Mouse (Mus musculus) MEL (cell line): ENCODE results near the gene Gm4181. TPM values are rescaled to one million over a fixed set of nuclear protein-coding genes. Genes with fewer than 3 reads are reported as not detected.
"Not testable (repeated sequence)": the region's sequence is repeated elsewhere in the genome, so short reads cannot be mapped to it uniquely, and the experiment has no call there.

Experiments used
- DNase-seq: peaks from one replicate; pipeline ENCODE4 v3.0.0; 2011; ENCODE audit warnings: low read depth, low spot score
- H3K27ac ChIP-seq: 2 replicates; pipeline ENCODE4 v1.5.1; 2012; ENCODE audit warnings: low read depth, mild to moderate bottlenecking, control low read depth, low read length, moderate library complexity; ENCODE audit not compliant: control insufficient read depth
- H3K27me3 ChIP-seq, 2 experiments: fragments of 150-350 bp in 1 of 2; sonication (generic) in 1 of 2; 2 replicates each; pipeline ENCODE4 v1.6.1; 2012; ENCODE audit warnings: low read length in 2 of 2, mild to moderate bottlenecking in 2 of 2, improper control_type of control experiment in 1 of 2, moderate library complexity in 1 of 2; ENCODE audit not compliant: insufficient read depth in 2 of 2, control insufficient read depth in 1 of 2
- H3K36me3 ChIP-seq, 2 experiments: 2 replicates each; pipeline ENCODE4 v1.6.1; 2012 to 2014; ENCODE audit warnings: low read length in 2 of 2, improper control_type of control experiment in 1 of 2, inconsistent platforms in 1 of 2, mild to moderate bottlenecking in 1 of 2; ENCODE audit not compliant: insufficient read depth in 2 of 2, control insufficient read depth in 1 of 2
- H3K4me1 ChIP-seq, 2 experiments: fragments of 150-350 bp in 1 of 2; sonication (generic) in 1 of 2; 2 replicates each; pipeline ENCODE4 v1.6.1; 2012; ENCODE audit warnings: low read length in 2 of 2, improper control_type of control experiment in 1 of 2, mild to moderate bottlenecking in 1 of 2; ENCODE audit not compliant: insufficient read depth in 2 of 2, control insufficient read depth in 1 of 2
- H3K4me3 ChIP-seq, 2 experiments: fragments of 150-350 bp in 1 of 2; sonication (generic) in 1 of 2; 2 replicates each; pipeline ENCODE4 v1.5.1; 2012; ENCODE audit warnings: low read depth in 2 of 2, low read length in 2 of 2, mild to moderate bottlenecking in 2 of 2, moderate library complexity in 2 of 2, control low read depth in 1 of 2, improper control_type of control experiment in 1 of 2; ENCODE audit not compliant: control insufficient read depth in 1 of 2, insufficient read depth in 1 of 2
- H3K79me2 ChIP-seq: 2 replicates; pipeline ENCODE4 v1.6.1; 2012; ENCODE audit warnings: mild to moderate bottlenecking, low read length, moderate library complexity; ENCODE audit not compliant: control insufficient read depth, poor library complexity, insufficient read depth
- H3K9ac ChIP-seq: 2 replicates; pipeline ENCODE4 v1.6.1; 2012; ENCODE audit warnings: low read depth, mild to moderate bottlenecking, control low read depth, low read length, moderate library complexity; ENCODE audit not compliant: control insufficient read depth, poor library complexity, severe bottlenecking
- H3K9me3 ChIP-seq: fragments of 150-350 bp; sonication (generic); replicated peaks from 2 replicates; pipeline ENCODE4 v1.6.1; 2012; ENCODE audit warnings: mild to moderate bottlenecking, low read length, improper control_type of control experiment, moderate library complexity; ENCODE audit not compliant: insufficient read depth
- CHD2 ChIP-seq: IDR thresholded peaks from 2 replicates; pipeline ENCODE4 v1.6.1; 2011; ENCODE audit warnings: low read length, improper control_type of control experiment
- CTCF ChIP-seq, 3 experiments: IDR thresholded peaks in 2 of 3; conservative IDR thresholded peaks in 1 of 3; 2 replicates each; pipeline ENCODE4 v1.5.1; 2011 to 2012; ENCODE audit warnings: low read length in 3 of 3, low read depth in 2 of 3, mild to moderate bottlenecking in 2 of 3, improper control_type of control experiment in 1 of 3, inconsistent platforms in 1 of 3, mixed read lengths in 1 of 3, moderate library complexity in 1 of 3; ENCODE audit not compliant: control insufficient read depth in 1 of 3, insufficient read depth in 1 of 3, poor library complexity in 1 of 3, severe bottlenecking in 1 of 3
- ELF1 ChIP-seq: IDR thresholded peaks from 2 replicates; pipeline ENCODE4 v1.6.1; 2014; ENCODE audit warnings: low read depth, mild to moderate bottlenecking, inconsistent platforms, low read length, improper control_type of control experiment, moderate library complexity
- GABPA ChIP-seq: IDR thresholded peaks from 2 replicates; pipeline ENCODE4 v1.6.1; 2012; ENCODE audit warnings: low read depth, mild to moderate bottlenecking, inconsistent platforms, low read length, improper control_type of control experiment, moderate library complexity
- GATA1 ChIP-seq: IDR thresholded peaks from 2 replicates; pipeline ENCODE4 v1.6.1; 2011; ENCODE audit warnings: low read depth, low read length, improper control_type of control experiment
- MAZ ChIP-seq: IDR thresholded peaks from 2 replicates; pipeline ENCODE4 v1.6.1; 2012; ENCODE audit warnings: low read depth, mild to moderate bottlenecking, inconsistent platforms, low read length, improper control_type of control experiment
- MXI1 ChIP-seq: IDR thresholded peaks from 2 replicates; pipeline ENCODE4 v1.6.1; 2011; ENCODE audit warnings: mild to moderate bottlenecking, low read depth, low read length, improper control_type of control experiment
- MYC ChIP-seq: IDR thresholded peaks from 2 replicates; pipeline ENCODE4 v1.6.1; 2011; ENCODE audit warnings: low read depth, mild to moderate bottlenecking, low read length, improper control_type of control experiment, moderate library complexity
- POLR2A ChIP-seq, 2 experiments: IDR thresholded peaks; 2 replicates each; pipeline ENCODE4 v1.6.1; 2011 to 2012; ENCODE audit warnings: low read length in 2 of 2, mild to moderate bottlenecking in 2 of 2, control low read depth in 1 of 2, improper control_type of control experiment in 1 of 2, low read depth in 1 of 2, moderate library complexity in 1 of 2; ENCODE audit not compliant: control insufficient read depth in 1 of 2, insufficient read depth in 1 of 2, poor library complexity in 1 of 2
- POLR2AphosphoS2 ChIP-seq: IDR thresholded peaks from 2 replicates; pipeline ENCODE4 v1.6.1; 2011; ENCODE audit warnings: low read length, improper control_type of control experiment
- POLR2AphosphoS5 ChIP-seq: IDR thresholded peaks from 2 replicates; pipeline ENCODE4 v1.6.1; 2012; ENCODE audit warnings: low read depth, borderline replicate concordance, mild to moderate bottlenecking, inconsistent platforms, low read length, moderate library complexity, mixed read lengths
- SIN3A ChIP-seq: IDR thresholded peaks from 2 replicates; pipeline ENCODE4 v1.6.1; 2012; ENCODE audit warnings: low read length, improper control_type of control experiment, inconsistent platforms
- TAL1 ChIP-seq: IDR thresholded peaks from 2 replicates; pipeline ENCODE4 v1.6.1; 2012; ENCODE audit warnings: mild to moderate bottlenecking, inconsistent platforms, low read length, moderate library complexity, mixed read lengths
- TBP ChIP-seq: IDR thresholded peaks from 2 replicates; pipeline ENCODE4 v1.8.0; 2011; ENCODE audit warnings: low read depth, low read length, improper control_type of control experiment
- TCF12 ChIP-seq: IDR thresholded peaks from 2 replicates; pipeline ENCODE4 v1.6.1; 2014; ENCODE audit warnings: low read depth, mild to moderate bottlenecking, inconsistent platforms, low read length, improper control_type of control experiment, moderate library complexity
- USF2 ChIP-seq, 2 experiments: IDR thresholded peaks; 2 replicates each; pipeline ENCODE4 v1.6.1; 2011 to 2012; ENCODE audit warnings: improper control_type of control experiment in 2 of 2, low read length in 2 of 2, borderline replicate concordance in 1 of 2, inconsistent platforms in 1 of 2, low read depth in 1 of 2, mild to moderate bottlenecking in 1 of 2; ENCODE audit not compliant: insufficient read depth in 1 of 2
- ZC3H11A ChIP-seq: IDR thresholded peaks from 2 replicates; pipeline ENCODE4 v1.6.1; 2012; ENCODE audit warnings: low read depth, mild to moderate bottlenecking, inconsistent platforms, low read length, improper control_type of control experiment
- ZKSCAN1 ChIP-seq: IDR thresholded peaks from 2 replicates; pipeline ENCODE4 v1.6.1; 2012; ENCODE audit warnings: low read depth, mild to moderate bottlenecking, inconsistent platforms, low read length, improper control_type of control experiment, moderate library complexity
- ZMIZ1 ChIP-seq: IDR thresholded peaks from 2 replicates; pipeline ENCODE4 v1.6.1; 2012; ENCODE audit warnings: low read depth, mild to moderate bottlenecking, inconsistent platforms, low read length, improper control_type of control experiment, moderate library complexity
- ZNF384 ChIP-seq: IDR thresholded peaks from 2 replicates; pipeline ENCODE4 v1.6.1; 2012; ENCODE audit warnings: low read depth, mild to moderate bottlenecking, inconsistent platforms, low read length, improper control_type of control experiment
- polyA plus RNA-seq, 2 experiments: library from polyadenylated mRNA; stranded (reverse) in 1 of 2; unstranded in 1 of 2; fragments of >175 nt in 1 of 2; fragments of >200 nt in 1 of 2; gene quantifications; 2 replicates each; pipeline versions ENCODE4 v1.2.1 to v1.2.4; 2012; ENCODE audit warnings: low replicate concordance in 2 of 2, low read depth in 1 of 2; ENCODE audit not compliant: insufficient read length in 2 of 2, insufficient read depth in 1 of 2, missing spikeins in 1 of 2
- total RNA-seq: library from RNA; depleted of rRNA; stranded (reverse); fragments of 300-350 nt; gene quantifications from 2 replicates; pipeline ENCODE4 v1.2.3, GENCODE M21; 2012; rRNA removed

Gene Gm4181
- total RNA-seq (not detected in 2 replicates), polyA plus RNA-seq (not detected)

GRCm38 (mm10) chr14:51635566-51635965 lies at the start of gene Gm4181:
Gene Gm4181, minus strand, starts transcription at chr14:51635666.
- not testable (repeated sequence) for DNase-seq, H3K9me3 ChIP-seq, H3K27me3 ChIP-seq, H3K79me2 ChIP-seq, H3K4me1 ChIP-seq, H3K27ac ChIP-seq, H3K36me3 ChIP-seq, H3K9ac ChIP-seq, H3K4me3 ChIP-seq

DNA sequence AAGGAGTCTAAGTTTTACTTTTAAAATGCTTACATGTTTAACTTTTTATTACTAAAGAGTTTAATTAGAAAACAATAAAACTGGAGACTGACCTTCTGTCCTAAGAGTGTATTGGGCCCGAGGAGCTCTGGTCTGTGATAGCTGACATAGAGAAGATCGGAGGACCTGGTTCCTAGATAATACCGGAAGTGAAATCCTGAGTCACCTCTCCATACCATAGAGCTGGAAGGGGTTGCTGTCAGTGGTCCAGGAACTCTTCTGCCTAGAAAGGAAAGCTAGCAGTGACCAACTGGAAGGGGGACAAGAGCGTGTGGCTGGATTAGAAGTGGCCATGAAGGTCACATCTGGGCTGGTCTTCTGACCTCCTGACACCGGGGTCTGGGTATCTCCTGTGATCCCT lies 41.8 kb upstream of the Gm4181 start:
- Histone ChIP-seq H3K79me2 (no peaks in the 10 kb centered on the region), H3K9me3 (no peaks in the 10 kb centered on the region), H3K4me1 (no peaks in the 10 kb centered on the region), H3K36me3 (no peaks in the 10 kb centered on the region)
- no peak for TF ChIP-seq MAZ
- no peak for TF ChIP-seq ZMIZ1
- TF ChIP-seq ZC3H11A, result no peak
- TF ChIP-seq ZKSCAN1, result no peak
- no peak for TF ChIP-seq CTCF (IDR thresholded peaks at IDR 0.05 in 2 of 3, conservative IDR thresholded peaks at IDR 0.05 in 1 of 3; ENCODE audit: control insufficient read depth in 1 of 3, insufficient read depth in 1 of 3, low read depth in 2 of 3, low read length in 3 of 3, poor library complexity in 1 of 3, severe bottlenecking in 1 of 3)
- no peak for TF ChIP-seq USF2 (IDR thresholded peaks at IDR 0.05; ENCODE audit: borderline replicate concordance in 1 of 2, insufficient read depth in 1 of 2, low read depth in 1 of 2, low read length in 2 of 2)
- TF ChIP-seq MXI1, result no peak
- no peak for TF ChIP-seq POLR2A (IDR thresholded peaks at IDR 0.05; ENCODE audit: control insufficient read depth in 1 of 2, insufficient read depth in 1 of 2, low read depth in 1 of 2, low read length in 2 of 2, poor library complexity in 1 of 2)
- TF ChIP-seq ZNF384, result no peak
- no peak for TF ChIP-seq ELF1
- no peak for TF ChIP-seq TAL1
- no peak for TF ChIP-seq SIN3A
- no peak for TF ChIP-seq GATA1
- TF ChIP-seq TBP, result no peak
- no peak for TF ChIP-seq MYC
- TF ChIP-seq CHD2, result no peak
- TF ChIP-seq TCF12, result no peak
- TF ChIP-seq POLR2AphosphoS2, result no peak
- TF ChIP-seq POLR2AphosphoS5, result no peak
- no peak for TF ChIP-seq GABPA
- TF ChIP-seq, all 39 proteins: peak for 0
- H3K27ac ChIP-seq, result no peak overlapping the region
- no peak overlapping the region for H3K4me3 ChIP-seq
- H3K27me3 ChIP-seq, result no peaks in the 10 kb centered on the region
- H3K9ac ChIP-seq, result no peak overlapping the region
- DNase-seq, result no peak

- not testable (repeated sequence) for DNase-seq, H3K9me3 ChIP-seq, H3K79me2 ChIP-seq, H3K27me3 ChIP-seq, H3K9ac ChIP-seq, H3K4me3 ChIP-seq, H3K27ac ChIP-seq, H3K4me1 ChIP-seq, H3K36me3 ChIP-seq
Observed at GRCm38 (mm10) chr14:51632426-51632825, 3.0 kb downstream of the Gm4181 start.
